Mouse (Mus musculus): ENCODE data around the gene Bmper.

The Bmper gene

DNA sequence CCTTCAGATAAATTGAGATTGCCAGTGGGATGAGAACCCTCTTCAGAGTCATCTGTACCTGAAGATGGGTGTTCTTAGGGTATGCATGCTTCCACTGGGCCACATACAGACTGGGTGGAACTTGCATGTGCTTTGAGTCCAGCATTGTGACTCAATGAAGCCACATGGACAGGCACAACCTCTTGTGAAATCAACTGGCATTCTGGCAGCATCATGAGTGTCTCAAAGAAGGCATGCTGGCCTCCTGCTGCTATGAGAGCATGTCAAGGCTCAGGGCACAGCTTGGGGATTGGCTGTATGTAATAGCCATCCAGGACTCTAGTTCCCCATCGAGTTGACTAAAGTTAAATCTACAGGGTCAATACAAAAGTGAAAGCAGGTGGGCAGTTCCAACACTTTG, 200.9 kb downstream of the Bmper start:
- no peak for DNase-seq (ENCODE audit: extremely low read depth, low read depth)

DNA sequence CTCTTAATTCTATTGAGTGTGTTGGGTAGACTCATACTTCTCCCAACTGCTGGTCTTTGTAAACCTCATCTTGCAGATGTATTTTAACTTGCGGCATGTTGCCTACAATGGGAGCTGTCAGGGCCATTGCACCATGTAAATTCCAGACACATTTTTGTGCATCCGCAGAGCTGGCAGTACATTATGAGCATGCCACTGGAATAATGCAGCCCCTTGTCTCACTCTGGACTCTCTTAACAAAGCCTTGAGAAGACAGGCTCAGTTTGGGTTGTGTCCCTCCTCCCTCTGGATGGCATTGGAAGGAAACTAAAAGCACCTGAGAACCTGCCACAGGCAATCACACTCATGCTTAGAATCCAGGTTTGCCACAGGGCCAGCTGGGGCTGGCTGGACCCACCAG, 209.8 kb downstream of the Bmper start:
- DNase-seq (ENCODE audit: extremely low read depth, low read depth) = no peak

DNA sequence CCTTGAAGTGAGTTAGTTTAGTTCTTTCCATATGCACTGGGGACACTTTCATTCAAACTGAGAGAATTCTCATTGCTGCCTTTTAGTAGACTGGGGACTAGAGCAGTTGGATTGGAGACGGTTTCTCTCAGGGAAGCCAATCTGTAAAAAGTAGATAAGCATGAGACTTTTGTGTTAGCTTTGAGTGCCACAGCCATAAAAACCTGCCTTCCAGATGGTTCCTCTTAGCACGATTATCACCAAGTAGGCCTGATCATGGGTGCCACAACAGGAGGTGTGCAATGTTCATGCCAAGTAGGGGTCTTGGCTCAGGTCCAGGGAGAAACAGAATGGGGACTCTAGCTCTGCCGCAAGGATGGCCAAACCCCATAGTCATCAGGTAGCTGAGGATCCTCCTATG, 210.4 kb downstream of the Bmper start:
- no peak for DNase-seq (ENCODE audit: extremely low read depth, low read depth)

DNA sequence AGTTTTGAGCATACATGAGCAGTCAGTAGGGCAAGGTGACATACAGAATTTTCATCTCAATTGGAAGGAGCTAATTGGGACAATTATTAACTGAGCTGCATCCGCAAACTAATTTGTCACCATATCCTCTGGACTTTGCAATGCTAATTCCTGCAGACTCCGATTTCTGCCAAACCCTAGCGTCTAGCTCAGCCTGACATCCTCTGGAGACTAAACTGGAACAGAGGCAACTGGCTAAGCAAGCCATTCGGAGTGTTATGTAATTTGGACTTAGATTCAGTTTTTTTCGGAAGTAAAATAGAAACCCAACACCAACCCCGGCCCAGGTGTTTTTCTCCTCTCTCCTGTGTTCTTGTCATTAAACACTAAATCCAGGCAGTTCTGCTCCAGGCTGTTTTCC, 213.9 kb downstream of the Bmper start:
- DNase-seq (ENCODE audit: extremely low read depth, low read depth) = no peak

DNA sequence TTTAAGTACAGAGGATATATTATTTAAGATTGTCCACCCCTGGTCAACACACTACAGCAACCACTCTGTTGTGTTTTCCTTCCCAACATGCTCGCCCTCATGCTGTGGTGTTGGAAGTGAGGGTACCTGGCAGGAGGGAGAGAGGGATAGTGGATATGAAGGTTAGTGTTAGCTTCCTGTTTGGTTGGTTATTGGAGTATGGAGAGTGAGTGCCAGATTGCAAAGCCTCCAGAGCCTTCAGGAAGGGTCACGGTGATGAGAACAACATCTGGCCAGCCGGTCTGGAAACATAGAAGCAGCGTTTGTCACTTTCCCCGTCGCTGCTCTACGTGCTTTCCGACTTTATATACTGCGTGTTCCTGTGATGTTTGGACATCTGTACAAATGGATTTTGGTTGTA, 215.8 kb downstream of the Bmper start:
- DNase-seq (ENCODE audit: extremely low read depth, low read depth) = no peak

DNA sequence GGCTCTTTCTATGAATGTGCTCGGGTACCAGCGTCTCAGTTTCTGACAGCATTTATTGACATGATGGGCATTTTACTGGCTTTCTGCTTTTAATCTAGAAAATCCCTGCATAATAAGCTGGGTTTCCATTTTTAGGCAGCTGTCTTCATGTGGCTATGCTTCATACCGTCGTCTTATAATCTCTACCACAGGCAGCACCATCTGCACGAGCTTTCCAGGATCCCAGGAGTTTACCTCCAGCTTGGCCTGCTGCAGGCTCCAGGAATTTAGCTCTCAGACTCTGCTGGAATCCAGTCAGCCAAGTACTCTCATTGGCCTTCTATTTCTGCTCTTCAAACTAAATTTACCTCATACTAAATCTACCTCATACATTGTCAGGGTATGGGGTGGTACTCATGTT, 219.3 kb downstream of the Bmper start:
- DNase-seq (ENCODE audit: extremely low read depth, low read depth) = no peak

DNA sequence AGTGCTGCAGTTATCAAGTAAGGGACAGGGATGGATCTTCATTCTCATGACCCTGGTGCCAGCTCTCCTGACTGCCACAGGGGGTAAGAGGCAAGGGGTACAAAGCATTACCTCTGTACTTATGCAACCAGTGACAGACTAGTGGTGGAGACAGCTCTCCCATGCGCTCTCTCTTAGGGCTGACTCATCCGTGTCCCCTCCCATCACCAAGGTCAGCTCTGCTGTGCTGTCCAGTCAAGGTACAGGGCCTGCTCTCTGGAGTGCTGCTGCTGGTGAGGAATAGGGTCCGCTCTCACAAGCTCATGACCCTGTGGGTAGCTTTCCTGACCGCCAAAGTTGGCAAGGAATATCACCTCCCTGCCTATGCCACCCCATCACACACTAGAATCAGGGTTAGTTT, 222.1 kb downstream of the Bmper start:
- no peak for DNase-seq (ENCODE audit: extremely low read depth, low read depth)

DNA sequence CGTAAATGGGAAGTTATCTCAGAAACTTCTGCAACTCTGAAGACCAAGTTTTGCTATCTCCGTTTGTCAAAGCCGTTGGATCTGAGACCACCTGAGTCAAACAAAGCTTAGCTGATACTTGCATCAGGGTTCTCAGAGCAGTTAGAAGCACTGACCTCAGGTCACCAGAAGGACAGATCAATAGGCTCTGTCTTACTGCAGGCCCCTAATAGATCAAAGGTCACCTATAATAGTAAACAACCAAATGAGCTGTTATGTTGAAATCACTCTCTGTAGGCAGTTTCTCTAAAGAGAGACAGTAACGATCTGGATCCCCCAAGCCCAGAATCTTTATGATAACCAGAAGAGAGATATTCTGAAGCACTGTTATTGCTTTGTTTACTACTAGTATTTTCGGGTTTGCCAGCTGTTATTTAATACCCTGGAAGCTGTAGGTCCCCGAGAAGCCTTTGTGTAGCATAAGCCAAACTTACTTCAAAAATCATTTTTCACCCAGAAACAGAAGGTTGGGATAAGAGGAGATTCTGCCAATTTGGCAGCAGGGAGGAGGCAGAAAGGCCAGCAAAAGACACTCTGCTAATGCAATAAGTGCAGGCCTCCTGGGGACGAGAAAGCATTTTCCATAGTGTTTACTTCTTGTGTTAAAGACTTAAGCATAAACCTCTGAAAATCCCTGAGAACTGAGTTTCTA, 224.5 kb downstream of the Bmper start:
- no peak for DNase-seq (ENCODE audit: extremely low read depth, low read depth)

DNA sequence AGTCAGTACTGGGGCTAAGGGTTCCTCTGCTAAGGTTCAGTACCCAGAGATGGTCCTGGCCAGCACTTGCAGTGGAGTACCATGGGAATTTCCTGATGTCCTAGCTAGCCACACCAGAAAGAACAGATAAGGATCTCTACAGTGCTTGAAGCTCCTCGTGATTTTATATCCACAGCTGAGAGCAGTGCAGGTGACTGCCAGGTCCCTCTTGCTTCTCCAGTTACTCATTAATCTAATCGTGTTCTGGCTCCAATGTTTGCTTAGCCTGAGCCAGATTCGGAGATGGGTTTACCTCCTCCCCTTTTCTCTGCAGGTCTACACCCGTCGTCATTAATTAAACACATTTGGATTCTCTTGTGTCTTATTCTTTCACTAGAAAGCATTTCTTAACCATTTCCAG, 230.4 kb downstream of the Bmper start:
- DNase-seq (ENCODE audit: extremely low read depth, low read depth) = no peak

DNA sequence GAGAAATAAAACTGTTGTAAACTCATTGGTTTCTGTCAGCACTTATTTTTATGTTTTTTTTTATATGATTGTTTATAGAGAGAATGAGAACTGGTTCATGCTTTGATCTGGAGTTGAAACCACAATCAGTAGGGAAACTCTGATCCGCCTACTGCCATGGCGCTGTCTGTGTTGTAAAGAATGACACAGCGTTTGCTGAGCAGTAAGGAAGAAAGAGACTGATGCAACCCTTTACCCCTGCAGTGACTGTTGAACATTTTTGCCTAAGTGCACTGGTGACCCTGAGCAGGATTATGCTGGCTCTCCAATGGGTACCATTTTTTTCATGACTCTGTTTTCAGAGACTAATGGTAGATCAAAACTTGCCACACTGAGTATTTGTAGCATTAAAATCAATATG, 234.3 kb downstream of the Bmper start:
- DNase-seq (ENCODE audit: extremely low read depth, low read depth) = no peak

DNA sequence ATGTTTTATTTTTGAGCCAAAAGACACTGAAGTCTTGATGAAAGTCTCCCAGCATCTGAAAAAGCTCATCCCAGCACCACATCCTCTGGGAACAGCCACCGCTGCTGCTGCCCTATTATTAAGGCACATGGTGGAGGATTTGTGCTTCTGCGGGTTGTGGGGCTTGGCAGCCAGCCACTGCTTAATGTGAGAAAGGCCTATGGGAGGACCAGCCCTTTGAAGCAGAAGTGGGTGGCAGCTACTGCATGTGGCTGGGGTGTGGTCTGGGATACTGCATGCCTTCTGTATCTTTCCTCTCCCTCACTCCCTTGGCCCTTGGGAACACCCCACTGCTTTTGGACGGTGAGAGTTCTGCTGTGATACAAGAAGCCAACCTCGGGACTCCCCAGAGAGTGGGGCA, 237.8 kb downstream of the Bmper start:
- no peak for DNase-seq (ENCODE audit: extremely low read depth, low read depth)

DNA sequence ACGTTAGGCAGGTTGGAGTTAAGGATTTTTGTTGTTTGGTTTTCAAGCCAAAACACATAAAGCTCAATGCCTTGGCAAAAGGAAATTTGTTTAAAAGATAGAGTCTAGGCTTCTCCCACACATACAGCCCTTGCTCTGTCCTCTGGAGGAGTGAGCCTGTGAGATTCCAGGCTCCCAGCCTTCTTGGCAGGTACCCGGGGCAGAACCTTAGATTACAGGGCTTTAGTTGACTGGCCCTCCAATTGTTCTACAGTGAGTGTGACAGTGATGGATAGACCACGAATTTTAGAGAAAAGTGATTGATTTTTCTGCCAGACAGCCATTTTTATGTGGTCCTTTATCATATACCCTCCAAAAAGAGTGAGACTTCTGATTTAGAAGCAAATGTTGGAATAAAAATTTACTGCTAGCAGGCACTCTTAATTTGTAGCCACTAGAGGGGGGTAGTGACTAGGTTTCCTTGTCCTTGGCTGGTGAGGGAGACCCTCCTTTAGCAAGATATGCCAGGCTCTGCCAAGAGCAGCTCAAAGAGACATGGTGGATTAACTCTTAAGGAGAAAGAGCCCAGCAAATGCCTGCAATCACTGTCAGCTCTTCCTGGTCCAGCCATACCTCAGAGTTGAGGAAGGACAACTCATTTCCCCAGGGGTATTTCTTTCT, 240.2 kb downstream of the Bmper start:
- DNase-seq (ENCODE audit: extremely low read depth, low read depth) = no peak

DNA sequence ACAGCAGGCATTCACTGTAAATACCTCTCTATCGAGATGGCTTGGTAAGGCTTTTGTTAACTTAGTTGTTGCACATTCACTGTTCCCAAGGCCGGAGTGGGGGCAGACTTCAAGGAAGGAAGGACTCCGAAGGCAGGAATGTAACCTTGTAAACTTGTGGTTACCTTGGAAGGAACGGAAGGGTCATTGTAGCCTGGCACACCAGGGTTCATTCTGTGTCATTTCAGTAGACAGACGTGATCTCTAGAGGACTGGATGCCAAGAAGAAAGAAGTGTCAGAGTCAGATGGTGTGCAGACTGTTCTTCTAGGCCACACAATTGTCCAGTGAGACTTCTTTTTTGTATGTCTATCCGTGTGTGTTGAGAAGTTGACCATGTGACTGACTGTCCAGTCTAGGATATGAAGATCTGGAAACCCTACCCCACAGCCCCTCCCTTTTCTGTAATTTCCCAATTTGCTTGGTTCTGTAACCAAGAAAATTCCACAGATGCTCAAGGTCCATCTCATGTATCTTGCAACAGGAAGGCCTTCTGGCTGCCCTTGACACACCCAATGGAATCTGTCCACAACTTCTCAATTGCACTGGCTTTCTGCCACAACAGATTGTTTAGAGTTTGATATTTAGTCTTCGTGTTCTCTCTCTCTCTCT, 242.2 kb downstream of the Bmper start:
- no peak for DNase-seq (ENCODE audit: extremely low read depth, low read depth)

DNA sequence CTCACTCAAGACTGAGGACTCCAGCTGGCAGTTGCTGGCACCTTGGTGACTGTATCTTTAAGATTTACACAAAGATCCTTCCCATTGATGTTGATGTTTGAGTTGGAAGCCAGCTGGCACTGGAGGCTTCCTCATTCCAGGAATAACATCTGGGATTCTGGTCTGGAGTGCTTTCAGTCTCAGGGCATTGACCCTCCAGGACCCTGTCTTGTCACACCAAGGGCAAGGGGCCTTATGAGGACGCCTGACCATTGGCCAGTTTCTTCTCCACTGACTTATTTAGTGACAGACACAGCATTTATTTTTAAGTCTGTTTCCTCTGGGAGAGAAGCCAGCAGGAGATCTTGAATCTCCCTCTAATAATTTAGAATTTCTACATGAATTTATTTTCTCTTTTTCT, 247.0 kb downstream of the Bmper start:
- no peak for DNase-seq (ENCODE audit: extremely low read depth, low read depth)

DNA sequence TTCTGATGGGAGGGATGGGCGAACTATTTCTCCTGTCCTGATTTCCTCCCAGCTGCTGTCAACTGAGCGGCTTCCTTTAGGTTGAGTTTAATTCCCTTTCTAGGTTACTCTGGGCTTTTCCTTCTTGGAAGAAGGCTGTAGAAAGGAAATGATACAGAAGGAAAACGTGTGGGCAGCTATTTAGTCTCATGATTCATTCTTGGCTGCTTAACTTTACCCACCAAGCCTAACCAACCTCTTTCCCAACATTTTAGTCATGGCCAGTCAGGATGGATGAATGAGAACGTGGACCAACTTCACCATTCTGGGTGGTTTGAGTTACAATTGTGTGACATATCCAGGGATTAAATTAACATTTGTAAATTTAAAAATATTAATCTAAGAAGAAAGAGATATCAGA, 263.0 kb downstream of the Bmper start:
- no peak for DNase-seq (ENCODE audit: extremely low read depth, low read depth)

DNA sequence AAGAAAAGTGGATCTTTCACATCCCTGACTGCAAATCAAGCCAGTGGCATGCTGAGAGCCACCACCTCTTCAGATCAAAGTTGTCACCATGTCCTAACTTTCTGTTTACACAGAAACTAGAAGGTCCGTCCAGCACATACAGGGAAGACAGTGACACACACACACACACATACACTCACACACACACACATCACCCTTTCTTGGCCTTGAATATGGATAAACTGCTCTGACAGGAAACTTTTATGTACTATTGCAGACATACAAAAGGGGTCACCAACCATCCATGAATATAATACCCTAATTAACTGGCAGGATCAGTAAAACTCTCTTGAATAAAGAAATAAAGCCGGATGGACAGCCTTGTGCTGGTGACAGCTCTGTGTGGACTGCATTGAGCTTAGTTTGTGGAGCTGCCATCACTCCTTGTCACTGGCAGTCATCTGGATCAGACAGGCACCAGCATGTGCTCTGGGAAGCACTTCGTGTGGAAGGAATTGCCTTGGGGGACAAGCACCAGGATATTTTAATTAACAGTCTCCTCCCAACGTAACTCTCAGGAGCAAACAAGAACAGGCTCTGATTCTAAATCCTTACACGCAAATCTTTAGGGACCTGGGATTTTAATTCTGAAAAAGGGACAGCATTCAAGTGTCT, 264.0 kb downstream of the Bmper start:
- DNase-seq (ENCODE audit: extremely low read depth, low read depth) = no peak

DNA sequence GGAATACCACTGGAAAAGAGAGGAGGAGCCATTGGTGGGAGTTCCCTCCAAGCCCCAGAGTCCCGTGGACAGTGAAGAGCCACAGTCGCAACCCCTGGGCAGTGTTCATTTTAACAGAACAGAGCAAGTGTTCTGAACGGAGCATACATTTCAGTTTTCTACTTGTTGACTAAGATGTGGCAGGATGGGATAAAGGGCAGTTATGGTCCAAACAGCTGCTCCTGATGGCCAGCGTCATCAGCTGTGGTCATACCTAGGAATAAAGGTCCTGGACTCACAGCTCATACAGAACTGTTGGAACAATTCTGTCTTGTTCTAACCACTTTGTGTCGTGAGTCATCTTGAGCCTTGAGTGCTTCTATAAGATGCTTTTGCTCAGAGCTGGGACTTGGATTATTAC, 265.4 kb downstream of the Bmper start:
- no peak for DNase-seq (ENCODE audit: extremely low read depth, low read depth)

DNA sequence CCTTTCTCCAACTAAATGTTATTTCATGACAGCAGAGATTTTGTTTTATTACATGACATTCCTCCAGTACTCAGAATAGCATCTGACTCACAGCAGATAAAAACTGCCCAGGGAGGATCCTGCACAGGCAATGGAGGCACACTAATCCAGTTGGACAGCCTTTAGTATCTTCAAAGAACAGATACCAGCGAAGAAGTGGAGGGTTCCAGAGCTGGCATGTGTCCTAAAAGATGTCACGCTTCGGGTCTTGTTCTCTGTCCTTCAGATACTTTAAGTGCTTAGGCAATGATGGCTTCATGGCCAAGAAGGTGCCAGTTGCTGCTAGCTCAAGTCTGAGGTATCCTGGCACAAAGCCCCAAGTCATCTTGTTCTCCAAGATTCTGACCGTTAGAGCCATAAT, 272.5 kb downstream of the Bmper start:
- DNase-seq (ENCODE audit: extremely low read depth, low read depth) = no peak

DNA sequence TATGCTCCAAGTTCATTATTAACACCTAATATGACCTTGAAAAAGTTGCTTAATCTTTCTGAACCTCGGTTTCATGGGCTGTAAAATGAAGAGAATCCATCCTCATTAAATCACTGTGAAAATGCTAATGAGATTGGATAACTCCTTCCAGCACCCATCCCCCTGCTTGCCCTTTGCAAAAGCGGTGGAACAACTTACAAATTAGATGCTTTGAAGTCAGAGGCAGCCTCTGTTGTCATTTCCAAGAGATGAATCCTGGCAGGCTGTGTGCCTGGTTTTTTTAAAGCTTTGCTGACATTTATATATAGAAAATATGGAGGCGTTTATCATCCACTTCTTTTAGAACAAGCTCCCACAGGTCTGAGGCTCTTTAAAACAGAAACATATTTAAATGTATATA, 274.8 kb downstream of the Bmper start:
- no peak for DNase-seq (ENCODE audit: extremely low read depth, low read depth)

DNA sequence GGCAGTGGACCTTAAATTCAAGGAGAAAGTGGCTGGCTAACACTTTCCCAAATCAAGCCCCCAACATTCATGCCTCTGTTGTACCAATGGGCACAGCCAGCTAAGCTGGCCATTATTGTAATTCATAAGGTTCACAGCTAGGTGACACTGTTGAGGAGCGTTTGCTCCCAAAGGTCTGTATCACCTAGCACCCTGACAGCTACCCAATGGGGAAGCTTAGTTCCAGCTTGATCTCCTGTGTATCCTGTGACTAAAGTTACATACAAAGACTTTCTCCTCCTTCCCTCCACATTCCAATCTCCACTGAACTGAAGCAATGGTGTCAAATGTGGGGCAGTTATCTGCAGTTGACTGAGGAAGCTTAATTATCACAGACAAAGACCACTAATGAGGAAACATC, 311.0 kb downstream of the Bmper start:
- no peak for DNase-seq (ENCODE audit: extremely low read depth, low read depth)

Measured in MEL-GATA-1-ER (cell line).